Mouse (Mus musculus) limb, embryonic 15.5 days (tissue): ENCODE measurements around the gene Galnt16. TPM values are rescaled to one million over a fixed set of nuclear protein-coding genes. Genes with fewer than 3 reads are reported as not detected.

Experiments used
- ATAC-seq: fragments of 200-750 bp; cut with Nextera tagmentation; 2 replicates; pipeline ENCODE4 v1.8.0; 2017; ENCODE audit warnings: low read depth, moderate TSS enrichment; ENCODE audit not compliant: insufficient number of reproducible peaks, low FRiP score, low TSS enrichment
- H3K27ac ChIP-seq: fragments of 300-500 bp; sonication (generic); 2 replicates; pipeline ENCODE4 v1.5.1; 2015; ENCODE audit warnings: moderate library complexity, mild to moderate bottlenecking, inconsistent platforms
- H3K27me3 ChIP-seq: fragments of 300-500 bp; sonication (generic); 2 replicates; pipeline ENCODE4 v1.6.1; 2015; ENCODE audit warnings: inconsistent platforms
- H3K36me3 ChIP-seq: fragments of 300-500 bp; sonication (generic); 2 replicates; pipeline ENCODE4 v1.6.1; 2015; ENCODE audit warnings: inconsistent platforms
- H3K4me1 ChIP-seq: fragments of 300-500 bp; sonication (generic); 2 replicates; pipeline ENCODE4 v1.6.1; 2015; ENCODE audit warnings: inconsistent platforms
- H3K4me2 ChIP-seq: fragments of 300-500 bp; sonication (generic); 2 replicates; pipeline ENCODE4 v1.6.1; 2015; ENCODE audit warnings: mild to moderate bottlenecking, inconsistent platforms
- H3K4me3 ChIP-seq: fragments of 300-500 bp; sonication (generic); 2 replicates; pipeline ENCODE4 v1.5.1; 2015; ENCODE audit warnings: mild to moderate bottlenecking, inconsistent platforms
- H3K9ac ChIP-seq: fragments of 300-500 bp; sonication (generic); 2 replicates; pipeline ENCODE4 v1.6.1; 2015; ENCODE audit warnings: inconsistent platforms
- H3K9me3 ChIP-seq: fragments of 300-500 bp; sonication (generic); 2 replicates; pipeline ENCODE4 v1.6.1; 2016; ENCODE audit warnings: inconsistent platforms
- WGBS: fragments of 180-500 bp; shearing (Covaris S2); methylation state at CpG from one replicate; pipeline ENCODE4 v1.1.7; 2015; 5-methylcytosine and 5-hydroxymethylcytosine counted together
- polyA plus RNA-seq: library from polyadenylated mRNA; unstranded; fragments of >200 nt; fragmentation: Nextera tagmentation; extraction: Ambion mirVana; gene quantifications from 2 replicates; pipeline ENCODE4 v1.2.1, GENCODE M21; 2015

Galnt16 gene
- polyA plus RNA-seq, 1 experiment from 2014 or later: 23.5 TPM

GRCm38 (mm10) chr12:80533876-80534275 lies 15.8 kb downstream of the Galnt16 start:
- WGBS: 43% methylated on average over 2 of the region's 2 CpGs

DNA sequence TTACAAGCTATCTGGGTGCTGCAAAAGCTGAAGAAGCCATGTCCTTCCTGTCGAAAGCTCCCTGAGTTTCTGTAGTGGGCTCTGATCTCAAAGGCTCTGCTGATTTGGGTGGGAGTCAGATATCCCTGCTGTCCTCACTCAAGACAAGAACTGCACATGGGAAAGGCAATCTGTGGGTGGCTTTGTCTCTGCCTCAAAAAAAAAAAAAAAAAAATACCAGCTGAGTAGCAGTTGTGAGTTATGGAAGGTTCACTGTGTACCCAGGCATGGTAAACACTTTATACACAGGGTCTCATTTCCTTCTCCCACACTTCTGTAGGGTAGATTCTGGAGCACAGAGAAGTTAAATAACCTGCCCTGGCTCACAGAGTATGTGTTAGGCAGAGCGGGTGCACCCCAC lies 19.2 kb downstream of the Galnt16 start:
- Histone ChIP-seq H3K4me1 (0 out of 2 replicates have a peak, but pooled peaks cover 3% of the 10 kb centered on the region), H3K4me2 (no peak overlapping the region), H3K9me3 (no peaks in the 10 kb centered on the region), H3K4me3 (no peak overlapping the region), H3K27ac (no peak overlapping the region), H3K27me3 (no peaks in the 10 kb centered on the region), H3K36me3 (no peaks in the 10 kb centered on the region), H3K9ac (no peak overlapping the region)
- 91% methylated on average over 2 of the region's 2 CpGs for WGBS
- ATAC-seq: no peak

More at GRCm38 (mm10) chr12:80533876-80534275, 15.8 kb downstream of the Galnt16 start:
- no peaks in the 10 kb centered on the region for H3K9me3 ChIP-seq
- H3K4me2 ChIP-seq: no peak overlapping the region
- no peak overlapping the region for H3K9ac ChIP-seq
- no peak for ATAC-seq
- H3K27ac ChIP-seq: no peak overlapping the region
- H3K4me3 ChIP-seq: no peak overlapping the region
- no peaks in the 10 kb centered on the region for H3K27me3 ChIP-seq
- no peaks in the 10 kb centered on the region for H3K36me3 ChIP-seq
- peaks cover 18% of the 10 kb centered on the region for H3K4me1 ChIP-seq

DNA sequence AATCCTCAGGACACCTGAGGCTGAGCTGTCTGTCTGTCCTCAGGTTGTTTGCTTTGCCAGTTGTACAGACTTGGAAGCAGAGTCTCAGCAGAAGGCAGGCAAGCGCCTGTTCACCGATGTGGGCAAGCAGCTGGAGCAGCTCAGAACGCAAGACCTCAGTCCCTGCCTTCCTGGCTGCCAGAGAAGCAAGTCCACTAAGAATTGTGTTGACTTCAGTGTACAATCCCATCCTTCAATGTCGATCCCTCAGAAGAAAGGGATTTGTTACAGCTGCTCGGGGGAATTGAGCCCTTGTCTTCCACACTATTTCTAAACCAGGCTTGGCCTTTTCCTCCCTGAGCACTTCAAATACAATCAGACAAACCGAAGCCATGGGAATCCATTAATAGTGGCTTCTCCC lies 20.2 kb downstream of the Galnt16 start:
- ATAC-seq: no peak
- 68% methylated on average over 6 of the region's 6 CpGs for WGBS
- H3K27ac ChIP-seq: no peak overlapping the region
- H3K27me3 ChIP-seq: no peaks in the 10 kb centered on the region
- no peak overlapping the region for H3K4me3 ChIP-seq
- 0 out of 2 replicates have a peak, but pooled peaks cover 3% of the 10 kb centered on the region for H3K4me1 ChIP-seq
- no peaks in the 10 kb centered on the region for H3K9me3 ChIP-seq
- no peak overlapping the region for H3K4me2 ChIP-seq
- H3K36me3 ChIP-seq: no peaks in the 10 kb centered on the region
- no peak overlapping the region for H3K9ac ChIP-seq

GRCm38 (mm10) chr12:80545310-80545709 lies 27.2 kb downstream of the Galnt16 start:
- no peak for ATAC-seq
- no peaks in the 10 kb centered on the region for H3K36me3 ChIP-seq
- 28% methylated on average over 4 of the region's 4 CpGs for WGBS
- no peak overlapping the region for H3K27ac ChIP-seq
- 0 out of 2 replicates have a peak, but pooled peaks cover 9% of the 10 kb centered on the region for H3K4me1 ChIP-seq
- no peak overlapping the region for H3K9ac ChIP-seq
- H3K4me2 ChIP-seq: no peak overlapping the region
- H3K27me3 ChIP-seq: no peaks in the 10 kb centered on the region
- H3K4me3 ChIP-seq: no peak overlapping the region
- H3K9me3 ChIP-seq: no peaks in the 10 kb centered on the region

DNA sequence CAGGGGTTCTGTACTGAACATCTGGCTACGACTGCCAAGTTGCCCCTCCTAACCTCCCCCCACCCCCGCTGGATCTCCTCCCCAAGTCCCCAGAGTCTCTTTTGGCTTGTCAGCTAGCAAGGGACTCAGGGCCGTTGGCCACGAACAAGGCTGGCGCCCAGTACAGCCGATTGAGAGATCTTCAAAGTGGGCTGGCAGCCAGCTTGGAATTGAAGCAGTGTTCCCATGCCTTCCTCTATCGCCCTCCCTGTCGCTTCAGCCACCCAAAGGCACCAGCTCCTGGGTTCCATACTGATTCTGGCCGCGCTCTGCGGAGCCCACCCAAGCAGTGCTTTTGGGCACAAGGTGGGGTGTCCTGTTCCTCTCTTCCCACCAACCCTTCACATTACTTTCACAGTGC lies 31.6 kb downstream of the Galnt16 start:
- Histone ChIP-seq H3K9ac (no peak overlapping the region), H3K4me3 (no peak overlapping the region), H3K27me3 (no peaks in the 10 kb centered on the region), H3K27ac (no peak overlapping the region), H3K4me2 (no peak overlapping the region), H3K36me3 (no peaks in the 10 kb centered on the region), H3K4me1 (0 out of 2 replicates have a peak, but pooled peaks cover 9% of the 10 kb centered on the region), H3K9me3 (no peaks in the 10 kb centered on the region)
- ATAC-seq: no peak
- 72% methylated on average over 11 of the region's 11 CpGs for WGBS

DNA sequence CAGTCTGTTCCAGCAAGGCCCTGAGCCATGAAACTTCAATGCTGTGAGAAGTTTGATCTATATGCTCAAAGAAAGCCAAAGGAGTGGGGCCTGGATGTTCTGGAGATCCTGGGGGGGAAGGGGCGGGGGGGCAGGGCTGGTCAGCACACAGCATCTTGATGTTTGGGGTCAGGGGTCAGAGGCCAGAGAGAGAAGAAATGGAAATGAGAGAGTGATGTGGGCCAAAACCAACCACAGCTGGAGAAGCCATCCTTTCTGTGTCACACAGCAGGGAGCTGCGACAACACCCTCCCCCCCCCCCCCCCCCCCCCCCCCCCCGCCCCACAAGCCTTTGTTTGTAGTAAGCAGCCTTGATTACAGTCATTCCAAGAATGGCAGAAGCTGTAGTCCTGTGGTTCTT lies 35.1 kb downstream of the Galnt16 start:
- Histone ChIP-seq H3K9me3 (no peaks in the 10 kb centered on the region), H3K4me1 (0 out of 2 replicates have a peak, but pooled peaks cover 8% of the 10 kb centered on the region), H3K36me3 (no peaks in the 10 kb centered on the region), H3K27ac (no peak overlapping the region), H3K4me3 (no peak overlapping the region), H3K9ac (no peak overlapping the region), H3K4me2 (no peak overlapping the region), H3K27me3 (no peaks in the 10 kb centered on the region)
- no peak for ATAC-seq
- WGBS: 25% methylated on average over 2 of the region's 3 CpGs

GRCm38 (mm10) chr12:80554312-80554711 lies 36.2 kb downstream of the Galnt16 start:
- H3K9me3 ChIP-seq: no peaks in the 10 kb centered on the region
- H3K27me3 ChIP-seq: no peaks in the 10 kb centered on the region
- no peak overlapping the region for H3K9ac ChIP-seq
- no peak overlapping the region for H3K27ac ChIP-seq
- ATAC-seq: no peak
- H3K4me3 ChIP-seq: no peak overlapping the region
- no peak overlapping the region for H3K4me2 ChIP-seq
- 82% methylated on average over 6 of the region's 6 CpGs for WGBS
- no peaks in the 10 kb centered on the region for H3K36me3 ChIP-seq
- 0 out of 2 replicates have a peak, but pooled peaks cover 4% of the 10 kb centered on the region for H3K4me1 ChIP-seq

- Histone ChIP-seq H3K4me2 (no peak overlapping the region), H3K27ac (no peak overlapping the region), H3K9ac (no peak overlapping the region), H3K4me1 (peaks cover 12% of the 10 kb centered on the region), H3K27me3 (no peaks in the 10 kb centered on the region), H3K36me3 (no peaks in the 10 kb centered on the region), H3K4me3 (no peak overlapping the region), H3K9me3 (no peaks in the 10 kb centered on the region)
- 21% methylated on average over 2 of the region's 2 CpGs for WGBS
- no peak for ATAC-seq
Measured at GRCm38 (mm10) chr12:80561904-80562303, 43.8 kb downstream of the Galnt16 start.

GRCm38 (mm10) chr12:80562793-80563192 lies 44.7 kb downstream of the Galnt16 start:
- Histone ChIP-seq H3K4me1 (peaks cover 19% of the 10 kb centered on the region), H3K9me3 (no peaks in the 10 kb centered on the region), H3K4me2 (no peak overlapping the region), H3K9ac (no peak overlapping the region), H3K27ac (no peak overlapping the region), H3K27me3 (no peaks in the 10 kb centered on the region), H3K36me3 (no peaks in the 10 kb centered on the region), H3K4me3 (no peak overlapping the region)
- no peak for ATAC-seq
- 51% methylated on average over 5 of the region's 5 CpGs for WGBS

DNA sequence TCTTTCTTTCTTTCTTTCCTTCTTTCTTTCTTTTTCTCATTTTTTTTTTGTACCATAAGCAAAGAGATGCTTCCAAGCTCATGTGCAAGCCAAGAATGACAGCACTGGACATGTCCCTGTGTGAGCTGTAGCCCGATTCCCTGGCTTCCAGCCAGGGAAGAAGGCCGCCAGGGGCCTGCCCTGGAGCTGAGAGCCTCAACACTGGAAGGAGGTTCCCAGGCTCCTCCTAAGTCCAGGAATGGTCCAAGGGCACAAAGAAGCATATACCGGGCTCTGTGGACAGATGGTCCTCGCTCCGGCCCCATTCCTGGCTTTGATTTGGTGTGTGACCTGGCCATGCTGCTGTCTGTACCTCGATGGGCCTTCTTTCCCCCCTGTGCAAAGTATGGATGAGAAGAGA lies 46.9 kb downstream of the Galnt16 start:
- 77% methylated on average over 6 of the region's 6 CpGs for WGBS
- H3K9ac ChIP-seq: no peak overlapping the region
- no peak overlapping the region for H3K4me2 ChIP-seq
- ATAC-seq: no peak
- H3K4me1 ChIP-seq: peaks cover 19% of the 10 kb centered on the region
- H3K36me3 ChIP-seq: no peaks in the 10 kb centered on the region
- H3K4me3 ChIP-seq: no peak overlapping the region
- H3K9me3 ChIP-seq: no peaks in the 10 kb centered on the region
- H3K27ac ChIP-seq: no peak overlapping the region
- no peaks in the 10 kb centered on the region for H3K27me3 ChIP-seq

DNA sequence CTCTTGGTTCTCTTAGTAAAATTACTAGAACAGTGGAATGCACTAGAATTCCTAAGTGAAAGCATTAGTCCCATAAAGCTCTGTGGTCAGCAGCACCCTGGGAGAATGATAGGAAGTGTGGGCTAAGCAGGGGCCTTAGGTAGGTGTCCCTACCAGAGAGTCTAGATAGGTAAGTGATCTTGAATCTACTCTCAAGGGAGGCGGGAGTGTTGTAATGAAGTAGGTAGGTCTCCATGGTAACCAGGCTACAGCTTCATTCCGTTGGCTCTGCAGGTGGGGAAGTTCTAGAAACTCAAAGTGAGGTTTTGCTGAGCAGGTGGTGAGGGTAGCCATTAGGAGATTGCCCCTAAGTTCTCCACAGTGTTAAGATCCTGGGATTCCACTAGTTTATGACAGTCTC lies 47.7 kb downstream of the Galnt16 start:
- Histone ChIP-seq H3K4me2 (no peak overlapping the region), H3K4me3 (no peak overlapping the region), H3K9ac (no peak overlapping the region), H3K27ac (no peak overlapping the region), H3K9me3 (no peaks in the 10 kb centered on the region), H3K27me3 (no peaks in the 10 kb centered on the region), H3K4me1 (peaks cover 19% of the 10 kb centered on the region), H3K36me3 (no peaks in the 10 kb centered on the region)
- no peak for ATAC-seq
- WGBS: 34% methylated on average over 2 of the region's 2 CpGs

DNA sequence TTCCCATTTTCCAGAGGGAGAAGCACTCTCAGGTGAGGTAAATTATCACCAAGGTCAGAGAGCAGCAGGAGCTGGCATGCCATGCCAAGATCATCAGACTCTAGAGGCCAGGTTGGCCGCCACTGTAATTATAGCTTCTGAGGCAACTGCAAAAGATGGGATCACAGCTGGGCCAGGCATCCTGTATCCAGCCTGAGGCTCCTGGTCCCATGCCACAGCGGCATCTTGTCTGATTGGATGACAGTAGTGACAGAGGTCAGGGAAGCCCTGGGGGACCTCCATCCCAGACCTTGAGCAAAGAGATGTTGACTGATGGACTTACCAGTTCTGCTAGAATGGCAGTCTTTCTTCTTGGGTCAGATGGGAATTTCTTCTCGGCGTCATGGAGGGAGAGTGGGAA lies 48.4 kb downstream of the Galnt16 start:
- Histone ChIP-seq H3K27ac (no peak overlapping the region), H3K27me3 (no peaks in the 10 kb centered on the region), H3K9me3 (no peaks in the 10 kb centered on the region), H3K4me2 (no peak overlapping the region), H3K36me3 (no peaks in the 10 kb centered on the region), H3K4me3 (no peak overlapping the region), H3K4me1 (peaks cover 19% of the 10 kb centered on the region), H3K9ac (no peak overlapping the region)
- no peak for ATAC-seq
- 19% methylated on average over 4 of the region's 4 CpGs for WGBS

GRCm38 (mm10) chr12:80567375-80567774 lies 49.3 kb downstream of the Galnt16 start:
- Histone ChIP-seq H3K4me2 (no peak overlapping the region), H3K9ac (no peak overlapping the region), H3K4me3 (no peak overlapping the region), H3K27me3 (no peaks in the 10 kb centered on the region), H3K36me3 (no peaks in the 10 kb centered on the region), H3K4me1 (peaks cover 19% of the 10 kb centered on the region), H3K27ac (no peak overlapping the region), H3K9me3 (no peaks in the 10 kb centered on the region)
- 27% methylated on average over 3 of the region's 3 CpGs for WGBS
- ATAC-seq: no peak
